Mouse (Mus musculus) forebrain, embryonic 14.5 days (tissue): ENCODE data around the gene Cyp2d11. TPM values are rescaled to one million over a fixed set of nuclear protein-coding genes. Genes with fewer than 3 reads are reported as not detected.

Experiments
- ATAC-seq: fragments of 200-750 bp; cut with Nextera tagmentation; 2 replicates; pipeline ENCODE4 v1.8.0; 2017; ENCODE audit warnings: mild to moderate bottlenecking, moderate library complexity
- DNase-seq: peaks from one replicate; pipeline ENCODE4 v3.0.0-alpha.2; 2015; ENCODE audit warnings: low spot score
- H3K27ac ChIP-seq: fragments of 300-500 bp; sonication (generic); 2 replicates; pipeline ENCODE4 v1.5.1; 2014; ENCODE audit warnings: low read depth, mild to moderate bottlenecking, control low read depth, low read length, moderate library complexity
- H3K27me3 ChIP-seq: fragments of 300-500 bp; sonication (generic); replicated peaks from 2 replicates; pipeline ENCODE4 v1.6.1; 2014; ENCODE audit warnings: low read length, control low read depth, mixed read lengths; ENCODE audit not compliant: control insufficient read depth, insufficient read depth
- H3K36me3 ChIP-seq: fragments of 300-500 bp; sonication (generic); 2 replicates; pipeline ENCODE4 v1.6.1; 2014; ENCODE audit warnings: low read length, control low read depth; ENCODE audit not compliant: control insufficient read depth, insufficient read depth
- H3K4me1 ChIP-seq: fragments of 300-500 bp; sonication (generic); 2 replicates; pipeline ENCODE4 v1.6.1; 2014; ENCODE audit warnings: antibody characterized with exemption, low read length, control low read depth; ENCODE audit not compliant: control insufficient read depth, insufficient read depth
- H3K4me2 ChIP-seq: fragments of 300-500 bp; sonication (generic); 2 replicates; pipeline ENCODE4 v1.6.1; 2014; ENCODE audit warnings: mild to moderate bottlenecking, control low read depth, low read length
- H3K4me3 ChIP-seq: fragments of 300-500 bp; sonication (generic); 2 replicates; pipeline ENCODE4 v1.5.1; 2014; ENCODE audit warnings: low read depth, low read length, control low read depth
- H3K9ac ChIP-seq: fragments of 300-500 bp; sonication (generic); 2 replicates; pipeline ENCODE4 v1.6.1; 2014; ENCODE audit warnings: mild to moderate bottlenecking, low read length, control low read depth, moderate library complexity
- H3K9me3 ChIP-seq: fragments of 300-500 bp; sonication (generic); replicated peaks from 2 replicates; pipeline ENCODE4 v1.6.1; 2016; ENCODE audit warnings: low read length, control low read depth, mixed read lengths; ENCODE audit not compliant: control insufficient read depth
- WGBS: fragments of 180-500 bp; shearing (Covaris S2); extraction: QIAGEN DNeasy Blood & Tissue Kit; methylation state at CpG from one replicate; pipeline ENCODE4 v1.1.7; 2014; 5-methylcytosine and 5-hydroxymethylcytosine counted together
- polyA plus RNA-seq: library from polyadenylated mRNA; unstranded; fragments of >200 nt; fragmentation: Nextera tagmentation; extraction: Ambion mirVana; gene quantifications from 2 replicates; pipeline ENCODE4 v1.2.1, GENCODE M21; 2014

The Cyp2d11 gene
- polyA plus RNA-seq, 1 experiment from 2014 or later = not detected

DNA sequence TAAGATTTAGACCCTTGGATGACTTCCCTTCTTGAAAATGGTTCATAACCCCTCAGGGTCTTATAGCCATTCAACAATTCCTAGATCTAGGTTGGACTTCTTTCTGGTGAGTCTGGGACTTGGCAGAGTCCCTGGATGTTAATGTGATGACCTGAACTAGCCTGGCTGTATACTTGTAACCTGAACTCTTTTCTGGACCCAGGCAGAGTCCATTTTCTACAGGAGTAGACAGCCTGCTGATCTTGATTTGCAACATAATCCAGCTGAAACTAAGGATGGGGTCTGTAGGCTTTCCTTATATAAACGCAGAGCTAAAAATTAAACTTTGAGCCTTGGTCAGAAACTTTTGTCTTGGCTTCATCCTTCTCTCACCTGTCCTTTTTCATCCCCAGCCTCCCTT is 24.8 kb upstream of the Cyp2d11 start:
- H3K9me3 ChIP-seq = no peaks in the 10 kb centered on the region
- H3K4me3 ChIP-seq = no peak overlapping the region
- H3K27ac ChIP-seq = no peak overlapping the region
- H3K4me2 ChIP-seq = no peak overlapping the region
- no peaks in the 10 kb centered on the region for H3K36me3 ChIP-seq
- 90% methylated on average over 1 of the region's 1 CpGs for WGBS
- ATAC-seq (no peak), DNase-seq (no peak)
- H3K9ac ChIP-seq = no peak overlapping the region
- no peaks in the 10 kb centered on the region for H3K27me3 ChIP-seq
- H3K4me1 ChIP-seq = no peaks in the 10 kb centered on the region

GRCm38 (mm10) chr15:82416797-82417789 is 23.3 kb upstream of the Cyp2d11 start:
- Histone ChIP-seq H3K27me3 (no peaks in the 10 kb centered on the region), H3K4me1 (no peaks in the 10 kb centered on the region), H3K4me3 (no peak overlapping the region), H3K9ac (peak overlapping the region; percentile 35; the same call in 1 of the 2 replicates), H3K4me2 (peak overlapping the region; percentile 16; the same call in 1 of the 2 replicates), H3K36me3 (no peaks in the 10 kb centered on the region), H3K27ac (no peak overlapping the region), H3K9me3 (no peaks in the 10 kb centered on the region)
- WGBS = 18% methylated on average over 16 of the region's 16 CpGs
- DNase-seq (peak; percentile 72), ATAC-seq (peak; percentile 72)

DNA sequence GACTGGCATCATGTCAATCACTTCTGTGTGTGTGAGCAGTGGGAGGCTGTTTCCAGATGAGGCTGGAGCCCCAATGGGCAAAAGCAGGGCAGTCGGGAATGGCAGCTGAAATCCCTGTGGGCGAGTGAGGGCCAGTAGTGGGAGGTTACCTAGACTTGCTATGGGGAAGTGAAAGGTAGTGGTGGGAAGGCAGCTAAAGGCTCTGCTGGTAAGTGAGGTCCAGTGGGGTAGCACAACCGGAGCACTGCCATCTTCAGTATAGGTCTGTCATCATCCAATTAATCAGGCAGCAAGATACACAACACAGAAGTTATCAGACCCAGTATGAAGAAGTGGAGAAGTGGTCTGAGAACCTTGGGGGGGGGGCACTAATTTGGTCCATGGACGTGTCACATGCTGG is 13.7 kb upstream of the Cyp2d11 start:
- Histone ChIP-seq H3K36me3 (no peaks in the 10 kb centered on the region), H3K4me3 (no peak overlapping the region), H3K27ac (no peak overlapping the region), H3K9ac (no peak overlapping the region), H3K27me3 (no peaks in the 10 kb centered on the region), H3K4me1 (no peaks in the 10 kb centered on the region), H3K9me3 (no peaks in the 10 kb centered on the region), H3K4me2 (no peak overlapping the region)
- ATAC-seq = no peak
- 77% methylated on average over 4 of the region's 4 CpGs for WGBS
- no peak for DNase-seq

DNA sequence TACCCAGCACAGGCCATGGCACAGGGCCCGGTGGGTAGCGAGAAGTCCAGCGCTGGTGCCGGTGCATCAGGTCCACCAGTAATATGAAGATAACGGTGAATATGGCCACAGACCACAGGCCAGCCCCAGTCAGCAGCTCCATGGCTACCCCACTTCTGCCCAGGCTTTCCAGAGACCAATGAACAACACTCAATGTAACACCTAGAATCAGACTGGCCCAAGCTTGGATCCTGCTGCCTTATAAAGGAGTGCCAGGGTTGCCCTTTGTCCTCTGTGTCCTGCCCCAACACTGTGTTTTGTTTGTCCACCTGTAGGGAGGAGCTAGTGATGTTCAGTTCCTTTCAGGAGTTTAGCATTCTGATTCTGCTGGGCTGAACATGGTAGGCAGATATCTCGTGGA is 13.2 kb upstream of the Cyp2d11 start, which contains the start of gene Cyp2d10:
Gene Cyp2d10 (minus strand): TSS at position 215 of the 400 bp plus-strand sequence.
- Histone ChIP-seq H3K36me3 (no peaks in the 10 kb centered on the region), H3K9ac (no peak within 1 kb of the TSS)
- 95% methylated on average over 6 of the region's 6 CpGs for WGBS

GRCm38 (mm10) chr15:82404163-82404562 is 10.3 kb upstream of the Cyp2d11 start:
- WGBS = 85% methylated on average over 3 of the region's 3 CpGs
- no peaks in the 10 kb centered on the region for H3K36me3 ChIP-seq
- H3K9ac ChIP-seq = no peak overlapping the region
- DNase-seq = no peak
- no peaks in the 10 kb centered on the region for H3K27me3 ChIP-seq
- H3K27ac ChIP-seq = no peak overlapping the region
- H3K4me2 ChIP-seq = no peak overlapping the region
- no peaks in the 10 kb centered on the region for H3K9me3 ChIP-seq
- H3K4me1 ChIP-seq = no peaks in the 10 kb centered on the region
- H3K4me3 ChIP-seq = no peak overlapping the region
- no peak for ATAC-seq

More for the DNA sequence above, 13.2 kb upstream of the Cyp2d11 start, which contains the start of gene Cyp2d10:
- Histone ChIP-seq H3K9me3 (no peaks in the 10 kb centered on the region), H3K4me3 (no peak within 1 kb of the TSS), H3K27me3 (no peaks in the 10 kb centered on the region), H3K27ac (no peak within 1 kb of the TSS), H3K4me1 (no peaks in the 10 kb centered on the region), H3K4me2 (no peak within 1 kb of the TSS)
- ATAC-seq (no peak), DNase-seq (no peak)

GRCm38 (mm10) chr15:82403606-82404005 is 9.8 kb upstream of the Cyp2d11 start:
- Histone ChIP-seq H3K27me3 (no peaks in the 10 kb centered on the region), H3K9me3 (no peaks in the 10 kb centered on the region), H3K36me3 (no peaks in the 10 kb centered on the region), H3K4me1 (no peaks in the 10 kb centered on the region), H3K9ac (no peak overlapping the region), H3K4me2 (no peak overlapping the region), H3K27ac (no peak overlapping the region), H3K4me3 (no peak overlapping the region)
- 93% methylated on average over 9 of the region's 9 CpGs for WGBS
- DNase-seq = no peak
- ATAC-seq = no peak

GRCm38 (mm10) chr15:82402741-82403140 is 8.9 kb upstream of the Cyp2d11 start:
- Histone ChIP-seq H3K9ac (no peak overlapping the region), H3K4me3 (no peak overlapping the region), H3K4me1 (no peaks in the 10 kb centered on the region), H3K36me3 (no peaks in the 10 kb centered on the region), H3K27me3 (no peaks in the 10 kb centered on the region), H3K4me2 (no peak overlapping the region), H3K9me3 (no peaks in the 10 kb centered on the region), H3K27ac (no peak overlapping the region)
- no peak for DNase-seq
- WGBS = 79% methylated on average over 6 of the region's 6 CpGs
- no peak for ATAC-seq

DNA sequence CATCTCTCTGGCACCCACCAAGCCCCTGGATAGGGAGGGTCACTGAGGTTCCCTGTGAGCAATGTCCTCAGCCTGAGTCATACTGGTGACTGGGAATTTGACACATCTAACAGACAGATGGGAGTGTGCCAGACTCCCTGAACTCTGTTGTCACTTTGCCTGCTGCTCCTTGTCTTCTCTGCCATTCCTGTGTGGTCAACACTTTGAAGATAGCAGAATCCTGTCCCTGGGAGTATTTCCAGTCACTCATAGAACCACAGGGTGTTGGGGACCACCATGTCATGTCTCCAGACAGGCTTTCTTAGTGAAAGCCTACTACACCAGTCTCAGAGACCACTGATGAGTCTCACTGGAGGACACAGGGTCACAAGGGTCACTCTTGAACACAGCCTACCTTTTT is 8.3 kb upstream of the Cyp2d11 start:
- Histone ChIP-seq H3K9me3 (no peaks in the 10 kb centered on the region), H3K4me3 (no peak overlapping the region), H3K36me3 (no peaks in the 10 kb centered on the region), H3K4me2 (no peak overlapping the region), H3K27me3 (no peaks in the 10 kb centered on the region), H3K9ac (no peak overlapping the region), H3K4me1 (no peaks in the 10 kb centered on the region), H3K27ac (no peak overlapping the region)
- DNase-seq (no peak), ATAC-seq (no peak)

GRCm38 (mm10) chr15:82401516-82401915 is 7.7 kb upstream of the Cyp2d11 start:
- 45% methylated on average over 2 of the region's 2 CpGs for WGBS

More at GRCm38 (mm10) chr15:82401516-82401915, 7.7 kb upstream of the Cyp2d11 start:
- no peaks in the 10 kb centered on the region for H3K4me1 ChIP-seq
- no peaks in the 10 kb centered on the region for H3K36me3 ChIP-seq
- no peak overlapping the region for H3K27ac ChIP-seq
- ATAC-seq = no peak
- no peak overlapping the region for H3K4me2 ChIP-seq
- no peak overlapping the region for H3K4me3 ChIP-seq
- H3K27me3 ChIP-seq = no peaks in the 10 kb centered on the region
- H3K9ac ChIP-seq = no peak overlapping the region
- no peak for DNase-seq
- no peaks in the 10 kb centered on the region for H3K9me3 ChIP-seq
